Mouse (Mus musculus) lung, embryonic 15.5 days (tissue): ENCODE measurements around the gene Klc2. TPM values are rescaled to one million over a fixed set of nuclear protein-coding genes. Genes with fewer than 3 reads are reported as not detected.
"Not testable (repeated sequence)": the region's sequence is repeated elsewhere in the genome, so short reads cannot be mapped to it uniquely, and the experiment has no call there.

Experiments used
- ATAC-seq: fragments of 200-750 bp; cut with Nextera tagmentation; 2 replicates; pipeline ENCODE4 v1.8.0; 2017; ENCODE audit warnings: moderate number of reproducible peaks, borderline replicate concordance; ENCODE audit not compliant: low FRiP score, low TSS enrichment; ENCODE audit errors: extremely low read depth
- H3K27ac ChIP-seq: fragments of 300-500 bp; sonication (generic); 2 replicates; pipeline ENCODE4 v1.5.1; 2015; ENCODE audit warnings: moderate library complexity, mild to moderate bottlenecking, inconsistent platforms
- H3K27me3 ChIP-seq: fragments of 300-500 bp; sonication (generic); 2 replicates; pipeline ENCODE4 v1.6.1; 2015; ENCODE audit warnings: inconsistent platforms
- H3K36me3 ChIP-seq: fragments of 300-500 bp; sonication (generic); 2 replicates; pipeline ENCODE4 v1.6.1; 2015; ENCODE audit warnings: inconsistent platforms
- H3K4me1 ChIP-seq: fragments of 300-500 bp; sonication (generic); 2 replicates; pipeline ENCODE4 v1.6.1; 2015; ENCODE audit warnings: inconsistent platforms
- H3K4me2 ChIP-seq: fragments of 300-500 bp; sonication (generic); 2 replicates; pipeline ENCODE4 v1.6.1; 2015; ENCODE audit warnings: inconsistent platforms, mild to moderate bottlenecking, moderate library complexity
- H3K4me3 ChIP-seq: fragments of 300-500 bp; sonication (generic); 2 replicates; pipeline ENCODE4 v1.5.1; 2015; ENCODE audit warnings: mild to moderate bottlenecking, inconsistent platforms
- H3K9ac ChIP-seq: fragments of 300-500 bp; sonication (generic); 2 replicates; pipeline ENCODE4 v1.6.1; 2015; ENCODE audit warnings: inconsistent platforms
- H3K9me3 ChIP-seq: fragments of 300-500 bp; sonication (generic); 2 replicates; pipeline ENCODE4 v1.6.1; 2016; ENCODE audit warnings: inconsistent platforms
- WGBS: fragments of 180-500 bp; shearing (Covaris S2); methylation state at CpG from one replicate; pipeline ENCODE4 v1.1.7; 2015; 5-methylcytosine and 5-hydroxymethylcytosine counted together
- polyA plus RNA-seq: library from polyadenylated mRNA; unstranded; fragments of >200 nt; fragmentation: Nextera tagmentation; extraction: Ambion mirVana; gene quantifications from 2 replicates; pipeline ENCODE4 v1.2.1, GENCODE M21; 2015

The Klc2 gene
- 16.2 and 19.4 TPM in 2 replicates for polyA plus RNA-seq

DNA sequence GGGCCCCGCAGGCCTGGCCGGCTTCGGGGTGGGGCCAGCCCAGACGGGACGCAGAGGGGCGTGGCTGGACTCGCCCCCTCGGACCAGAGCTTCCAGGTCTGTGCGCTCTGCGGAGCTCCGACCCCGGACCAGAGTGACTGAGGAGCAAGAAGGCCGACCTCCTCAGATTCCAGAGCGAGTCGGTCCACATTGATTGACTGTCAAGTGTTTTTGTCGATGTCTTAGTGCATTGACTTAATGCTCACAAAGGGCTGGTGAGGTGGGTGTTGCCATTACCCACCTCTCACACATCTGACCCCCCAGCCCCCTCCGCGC is at the start of gene Klc2:
Gene Klc2, minus strand, starts transcription at position 177 of the 315 bp plus-strand sequence.
- Histone ChIP-seq H3K27me3 (no peaks in the 10 kb centered on the region), H3K9me3 (no peaks in the 10 kb centered on the region), H3K4me3 (peak within 1 kb of the TSS; percentile 88), H3K27ac (peak within 1 kb of the TSS; percentile 92), H3K4me2 (peak within 1 kb of the TSS; percentile 83), H3K4me1 (peaks cover 14% of the 10 kb centered on the region), H3K9ac (peak within 1 kb of the TSS; percentile 79), H3K36me3 (no peaks in the 10 kb centered on the region; the same call in 1 of the 2 replicates)
- WGBS, result under 1% methylated on average over 18 of the region's 18 CpGs
- ATAC-seq, result peak; percentile 94

DNA sequence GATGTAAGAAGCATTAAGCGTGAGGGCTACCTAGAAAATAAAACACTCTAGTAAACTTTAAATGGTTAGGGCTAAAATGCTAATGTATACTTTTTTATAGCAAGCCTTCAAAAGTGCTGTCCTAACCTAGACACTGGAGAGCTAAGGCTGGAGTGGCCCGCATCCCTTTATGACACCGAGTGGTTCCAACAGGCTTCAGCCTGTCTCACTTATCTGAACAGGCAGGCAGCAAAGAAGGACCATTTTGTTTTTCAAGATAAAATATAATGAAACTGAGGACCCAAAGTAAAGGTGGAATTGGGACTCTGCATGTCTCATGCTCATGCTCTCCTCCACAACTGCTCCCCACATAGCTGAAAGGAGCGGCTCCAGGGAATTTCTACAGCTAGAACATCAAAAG is 49.1 kb upstream of the Klc2 start:
- Histone ChIP-seq H3K4me1 (no peaks in the 10 kb centered on the region), H3K4me3 (no peak overlapping the region), H3K27ac (no peak overlapping the region), H3K9me3 (no peaks in the 10 kb centered on the region), H3K4me2 (no peak overlapping the region), H3K27me3 (no peaks in the 10 kb centered on the region), H3K36me3 (0 out of 2 replicates have a peak, but pooled peaks cover 4% of the 10 kb centered on the region), H3K9ac (no peak overlapping the region)
- 85% methylated on average over 4 of the region's 4 CpGs for WGBS
- no peak for ATAC-seq

DNA sequence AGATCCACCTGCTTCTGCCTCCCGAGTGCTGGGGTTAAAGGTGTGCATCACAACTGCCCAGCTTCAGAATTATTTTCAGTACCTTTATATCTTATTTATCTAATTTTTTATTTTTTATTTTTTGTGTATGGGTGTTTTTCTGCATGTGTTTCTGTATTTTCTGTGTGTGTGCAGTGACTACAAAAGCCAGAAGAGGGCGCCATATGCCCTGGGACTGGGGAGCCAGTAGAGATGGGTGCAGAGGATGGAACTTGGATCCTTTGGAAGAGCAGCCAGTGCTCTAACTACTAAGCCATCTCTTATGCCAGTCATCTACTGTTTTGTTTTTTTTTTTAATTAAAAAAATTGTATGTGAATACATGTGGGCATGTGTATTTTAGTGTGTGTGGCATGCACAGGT is 46.0 kb upstream of the Klc2 start:
- H3K9me3 ChIP-seq, result no peaks in the 10 kb centered on the region
- H3K27me3 ChIP-seq, result no peaks in the 10 kb centered on the region
- no peak for ATAC-seq
- H3K4me1 ChIP-seq, result no peaks in the 10 kb centered on the region
- no peak overlapping the region for H3K27ac ChIP-seq
- H3K9ac ChIP-seq, result no peak overlapping the region
- H3K4me2 ChIP-seq, result no peak overlapping the region
- WGBS, result 65% methylated on average over 2 of the region's 2 CpGs
- 0 out of 2 replicates have a peak, but pooled peaks cover 4% of the 10 kb centered on the region for H3K36me3 ChIP-seq
- no peak overlapping the region for H3K4me3 ChIP-seq

DNA sequence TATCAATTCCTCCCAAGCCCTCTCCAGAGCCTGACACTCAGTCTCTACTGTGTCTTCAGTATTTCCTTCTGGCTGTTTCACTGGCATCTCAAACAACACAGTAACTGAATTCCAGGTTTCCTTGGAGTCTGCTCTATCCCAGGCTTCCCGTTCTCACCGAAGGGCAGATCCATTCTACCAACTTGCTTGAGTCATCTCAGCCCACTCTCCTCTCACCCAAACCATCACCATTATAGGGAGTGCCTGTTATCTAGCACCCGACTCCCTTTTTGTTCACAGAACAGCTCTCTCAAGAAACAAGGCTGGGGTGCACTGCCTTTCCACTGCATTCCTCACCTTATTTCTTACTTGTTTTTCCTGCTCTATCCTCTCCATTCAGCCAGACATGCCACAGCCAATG is 43.6 kb upstream of the Klc2 start:
- no peak for ATAC-seq

DNA sequence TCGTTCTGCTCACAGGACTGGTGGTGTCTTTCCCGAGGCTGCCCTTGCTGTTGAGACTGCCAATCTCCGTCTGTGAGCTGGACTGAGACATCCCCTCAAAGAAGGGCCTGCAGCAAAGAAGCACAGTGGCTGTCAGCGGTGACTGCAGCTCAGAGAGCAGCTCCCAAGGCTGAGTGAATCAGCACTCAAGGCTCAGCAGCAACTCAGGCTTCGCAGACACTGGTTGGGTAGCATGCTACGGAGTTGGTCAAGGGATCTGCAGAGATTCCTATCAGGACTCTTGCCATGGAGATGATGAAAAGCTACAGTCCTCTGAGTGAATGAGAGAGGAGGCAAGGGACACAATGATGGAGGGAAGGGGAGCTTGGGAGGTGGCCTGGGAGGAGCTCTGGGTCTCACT is 33.9 kb upstream of the Klc2 start:
- Histone ChIP-seq H3K27me3 (no peaks in the 10 kb centered on the region), H3K4me2 (no peak overlapping the region), H3K4me1 (no peaks in the 10 kb centered on the region), H3K9me3 (no peaks in the 10 kb centered on the region), H3K4me3 (no peak overlapping the region), H3K9ac (no peak overlapping the region), H3K27ac (no peak overlapping the region), H3K36me3 (no peaks in the 10 kb centered on the region)
- no peak for ATAC-seq
- WGBS, result 84% methylated on average over 6 of the region's 6 CpGs

More for the DNA sequence above, 43.6 kb upstream of the Klc2 start:
- H3K27ac ChIP-seq, result no peak overlapping the region
- no peak overlapping the region for H3K4me3 ChIP-seq
- no peaks in the 10 kb centered on the region for H3K9me3 ChIP-seq
- WGBS, result 81% methylated on average over 3 of the region's 3 CpGs
- H3K9ac ChIP-seq, result no peak overlapping the region
- H3K36me3 ChIP-seq, result 0 out of 2 replicates have a peak, but pooled peaks cover 4% of the 10 kb centered on the region
- no peaks in the 10 kb centered on the region for H3K4me1 ChIP-seq
- no peak overlapping the region for H3K4me2 ChIP-seq
- H3K27me3 ChIP-seq, result no peaks in the 10 kb centered on the region

DNA sequence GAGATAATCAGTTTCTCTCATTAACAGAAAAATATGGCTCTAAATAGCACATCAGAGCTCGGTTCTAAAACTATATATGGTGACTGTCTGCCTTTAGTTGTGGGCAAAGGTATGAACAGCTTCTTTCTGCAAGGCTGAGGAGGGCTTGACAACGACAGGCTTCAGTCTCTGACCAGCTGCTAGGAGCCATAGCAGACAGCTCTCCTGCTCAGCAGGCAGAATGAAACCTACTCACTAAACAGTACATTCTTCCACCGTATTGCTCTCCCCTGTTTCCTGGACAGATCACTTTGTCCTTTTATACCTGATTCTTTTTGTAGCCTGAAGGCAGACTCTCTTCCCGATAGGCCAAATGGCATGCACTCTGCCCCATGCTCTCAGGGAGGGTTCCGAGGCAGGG is 33.4 kb upstream of the Klc2 start:
- Histone ChIP-seq H3K4me2 (no peak overlapping the region), H3K27me3 (no peaks in the 10 kb centered on the region), H3K27ac (no peak overlapping the region), H3K4me1 (no peaks in the 10 kb centered on the region), H3K4me3 (no peak overlapping the region), H3K9me3 (no peaks in the 10 kb centered on the region), H3K36me3 (no peaks in the 10 kb centered on the region), H3K9ac (no peak overlapping the region)
- ATAC-seq, result no peak
- WGBS, result 87% methylated on average over 5 of the region's 5 CpGs

DNA sequence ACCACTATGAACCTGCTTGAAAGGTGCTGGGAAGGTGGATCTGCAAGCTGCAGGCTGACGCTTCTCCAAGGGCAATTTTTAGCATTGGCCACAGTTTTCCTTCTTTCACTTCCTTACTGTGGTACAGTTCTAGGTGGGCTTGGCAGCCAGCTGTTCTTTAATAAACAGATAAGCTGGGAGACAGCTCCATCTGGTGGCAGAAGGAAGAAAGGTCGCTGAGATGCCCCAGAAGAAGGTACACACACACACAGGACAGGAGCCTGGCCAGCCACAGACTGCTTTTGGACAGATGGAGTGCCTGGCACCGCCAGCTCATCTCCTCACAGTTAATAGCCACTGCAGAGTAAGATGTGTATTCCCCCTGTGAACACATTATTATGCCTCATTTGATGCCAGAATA is 33.0 kb upstream of the Klc2 start:
- H3K4me3 ChIP-seq, result no peak overlapping the region
- H3K36me3 ChIP-seq, result no peaks in the 10 kb centered on the region
- no peak overlapping the region for H3K4me2 ChIP-seq
- no peak overlapping the region for H3K27ac ChIP-seq
- no peaks in the 10 kb centered on the region for H3K9me3 ChIP-seq
- no peak overlapping the region for H3K9ac ChIP-seq
- no peaks in the 10 kb centered on the region for H3K4me1 ChIP-seq
- 36% methylated on average over 3 of the region's 3 CpGs for WGBS
- H3K27me3 ChIP-seq, result no peaks in the 10 kb centered on the region
- ATAC-seq, result no peak

DNA sequence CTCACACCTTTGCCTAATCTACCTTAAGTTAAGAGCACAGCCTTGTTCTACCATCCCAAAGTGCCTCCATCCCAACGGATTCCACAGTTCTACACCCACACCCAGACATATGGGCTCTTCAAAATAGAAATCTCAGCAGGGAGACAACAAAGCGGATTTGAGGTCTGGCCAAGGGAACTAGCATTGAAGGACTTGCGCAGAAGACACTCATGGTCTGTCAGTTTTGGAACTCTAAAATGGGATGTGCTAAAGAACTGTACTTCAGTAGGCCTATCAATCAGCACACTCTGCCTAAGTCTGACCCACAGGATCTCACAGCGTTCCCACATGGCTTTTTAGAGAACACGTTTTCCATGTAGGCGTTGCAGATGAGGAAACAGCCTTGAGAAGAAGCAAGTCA is 32.0 kb upstream of the Klc2 start:
- H3K4me3 ChIP-seq, result no peak overlapping the region
- no peaks in the 10 kb centered on the region for H3K27me3 ChIP-seq
- 0 out of 2 replicates have a peak, but pooled peaks cover 4% of the 10 kb centered on the region for H3K36me3 ChIP-seq
- no peaks in the 10 kb centered on the region for H3K9me3 ChIP-seq
- 91% methylated on average over 6 of the region's 6 CpGs for WGBS
- H3K27ac ChIP-seq, result no peak overlapping the region
- ATAC-seq, result no peak
- H3K4me2 ChIP-seq, result no peak overlapping the region
- H3K9ac ChIP-seq, result no peak overlapping the region
- no peaks in the 10 kb centered on the region for H3K4me1 ChIP-seq

DNA sequence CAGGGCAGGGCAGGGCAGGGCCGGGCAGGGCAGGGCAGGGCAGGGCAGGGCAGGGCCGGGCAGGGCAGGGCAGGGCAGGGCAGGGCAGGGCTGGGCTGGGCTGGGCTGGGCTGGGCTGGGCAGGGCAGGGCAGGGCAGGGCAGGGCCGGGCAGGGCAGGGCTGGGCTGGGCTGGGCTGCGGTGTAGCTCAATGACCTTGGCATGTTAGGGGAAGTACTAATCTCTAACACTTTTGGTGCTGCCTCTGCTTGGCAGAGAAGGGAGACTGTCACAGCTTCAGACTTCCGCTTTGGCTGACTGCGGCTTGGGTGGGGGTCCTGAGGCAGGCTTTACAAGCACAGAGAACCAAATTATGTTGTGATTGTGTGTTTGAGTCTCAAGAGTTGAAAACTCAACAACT is 30.7 kb upstream of the Klc2 start:
- not testable (repeated sequence) for ATAC-seq, H3K4me1 ChIP-seq, H3K4me2 ChIP-seq, H3K27ac ChIP-seq, H3K36me3 ChIP-seq, H3K9me3 ChIP-seq, H3K4me3 ChIP-seq, H3K27me3 ChIP-seq, H3K9ac ChIP-seq
- 80% methylated on average over 6 of the region's 6 CpGs for whole genome bisulfite sequencing

DNA sequence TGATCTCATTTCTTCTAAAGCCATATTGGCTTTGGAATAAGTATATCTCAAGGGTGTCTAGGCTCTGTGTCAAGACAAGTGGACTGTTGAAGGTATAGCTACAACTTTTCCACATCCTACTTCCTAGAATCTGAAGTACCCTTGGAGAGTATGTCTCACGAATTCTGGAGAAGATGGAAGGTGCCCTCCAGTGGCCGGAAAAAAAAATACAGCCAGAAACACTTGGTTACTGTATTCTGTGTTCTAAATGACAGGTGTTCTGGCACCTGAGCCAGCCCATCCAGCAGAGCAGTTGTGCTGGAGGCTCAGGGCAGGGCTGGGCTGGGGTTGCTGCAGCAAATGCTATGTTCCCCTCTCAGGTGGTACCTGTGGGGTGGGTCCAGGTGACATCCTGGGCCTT is 21.3 kb upstream of the Klc2 start:
- Histone ChIP-seq H3K4me2 (no peak overlapping the region), H3K9ac (no peak overlapping the region), H3K4me1 (no peaks in the 10 kb centered on the region), H3K27ac (no peak overlapping the region), H3K36me3 (peaks cover 13% of the 10 kb centered on the region; the same call in 1 of the 2 replicates), H3K9me3 (no peaks in the 10 kb centered on the region), H3K4me3 (no peak overlapping the region), H3K27me3 (no peaks in the 10 kb centered on the region)
- no peak for ATAC-seq
- WGBS, result 0% methylated on average over 2 of the region's 2 CpGs

DNA sequence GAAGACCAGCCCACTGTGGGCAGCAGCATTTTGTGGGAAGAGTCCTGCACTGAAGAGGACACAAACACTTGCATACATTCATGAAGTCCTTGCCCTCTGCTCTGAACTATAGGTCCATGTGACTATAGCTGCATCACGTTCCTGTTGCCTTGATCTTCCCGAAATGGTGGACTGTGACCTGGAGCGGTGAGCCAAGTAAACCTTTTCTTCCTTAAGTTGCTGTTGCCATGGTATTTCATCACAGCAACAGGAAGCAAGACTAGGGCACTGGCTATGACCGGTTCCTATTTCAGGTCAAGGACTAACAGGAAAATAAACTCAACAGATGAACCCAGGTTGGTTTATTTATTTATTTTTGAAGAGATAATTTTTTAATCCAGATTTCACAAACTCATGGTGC is 12.9 kb upstream of the Klc2 start:
- no peak for ATAC-seq
- Histone ChIP-seq H3K36me3 (peaks cover 7% of the 10 kb centered on the region; the same call in 1 of the 2 replicates), H3K4me2 (no peak overlapping the region), H3K4me3 (no peak overlapping the region), H3K4me1 (no peaks in the 10 kb centered on the region), H3K27ac (no peak overlapping the region), H3K9me3 (no peaks in the 10 kb centered on the region), H3K27me3 (no peaks in the 10 kb centered on the region), H3K9ac (no peak overlapping the region)
- WGBS, result 49% methylated on average over 4 of the region's 4 CpGs

DNA sequence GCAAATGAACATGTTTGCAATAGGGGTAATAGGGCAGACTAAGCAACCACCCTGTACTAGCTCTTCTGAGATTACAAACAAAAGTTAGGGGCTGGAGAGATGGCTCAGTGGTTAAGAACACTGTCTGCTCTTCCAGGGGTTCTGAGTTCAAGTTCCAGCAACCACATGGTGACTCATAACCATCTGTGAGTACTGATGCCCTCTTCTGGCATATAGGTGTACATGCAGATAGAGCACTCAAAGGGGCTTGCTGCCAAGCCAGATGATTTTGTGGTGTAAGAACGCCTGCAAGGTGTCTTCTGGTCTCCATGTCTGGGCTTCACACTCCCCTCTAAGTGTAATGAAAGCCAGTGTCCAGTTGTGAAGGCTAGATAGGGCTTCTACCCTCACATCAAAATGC is 11.4 kb upstream of the Klc2 start:
- WGBS, result 54% methylated on average over 1 of the region's 1 CpGs
- Histone ChIP-seq H3K36me3 (peaks cover 3% of the 10 kb centered on the region; the same call in 1 of the 2 replicates), H3K27me3 (no peaks in the 10 kb centered on the region), H3K4me3 (no peak overlapping the region), H3K9me3 (no peaks in the 10 kb centered on the region), H3K27ac (no peak overlapping the region), H3K4me1 (no peaks in the 10 kb centered on the region), H3K9ac (no peak overlapping the region), H3K4me2 (no peak overlapping the region)
- ATAC-seq, result no peak

DNA sequence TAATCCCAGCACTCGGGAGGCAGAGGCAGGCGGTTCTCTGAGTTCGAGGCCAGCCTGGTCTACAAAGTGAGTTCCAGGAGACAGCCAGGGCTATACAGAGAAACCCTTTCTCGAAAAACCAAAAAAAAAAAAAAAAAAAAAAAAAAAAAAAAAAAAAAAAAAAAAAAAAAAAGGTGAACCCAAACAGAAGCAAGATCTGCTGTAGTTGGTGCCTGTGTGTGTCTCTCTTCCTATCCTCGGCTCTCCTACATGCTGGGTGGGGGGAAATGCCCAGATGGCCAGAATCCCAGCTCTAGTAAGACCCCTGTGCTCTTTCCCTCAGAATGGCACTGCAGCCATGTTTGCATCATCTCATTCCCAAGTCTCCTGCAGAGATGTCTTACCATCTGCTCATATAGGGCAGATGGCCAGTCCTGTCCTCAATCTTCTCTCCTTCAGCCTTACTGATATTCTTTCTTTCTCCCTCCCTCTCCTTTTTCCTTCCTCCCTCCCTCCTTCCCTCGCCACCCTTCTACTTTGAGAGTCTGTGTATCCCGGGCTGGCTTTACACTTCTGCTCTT is 5.8 kb upstream of the Klc2 start:
- H3K4me2 ChIP-seq, result no peak overlapping the region
- no peaks in the 10 kb centered on the region for H3K9me3 ChIP-seq
- no peak overlapping the region for H3K4me3 ChIP-seq
- no peak for ATAC-seq
- H3K27me3 ChIP-seq, result no peaks in the 10 kb centered on the region
- no peaks in the 10 kb centered on the region for H3K4me1 ChIP-seq
- no peak overlapping the region for H3K9ac ChIP-seq
- H3K36me3 ChIP-seq, result no peaks in the 10 kb centered on the region
- 57% methylated on average over 7 of the region's 7 CpGs for WGBS
- H3K27ac ChIP-seq, result no peak overlapping the region
